Mouse (Mus musculus): Measurements from ENCODE around the gene Dock1.

Gene Dock1

DNA sequence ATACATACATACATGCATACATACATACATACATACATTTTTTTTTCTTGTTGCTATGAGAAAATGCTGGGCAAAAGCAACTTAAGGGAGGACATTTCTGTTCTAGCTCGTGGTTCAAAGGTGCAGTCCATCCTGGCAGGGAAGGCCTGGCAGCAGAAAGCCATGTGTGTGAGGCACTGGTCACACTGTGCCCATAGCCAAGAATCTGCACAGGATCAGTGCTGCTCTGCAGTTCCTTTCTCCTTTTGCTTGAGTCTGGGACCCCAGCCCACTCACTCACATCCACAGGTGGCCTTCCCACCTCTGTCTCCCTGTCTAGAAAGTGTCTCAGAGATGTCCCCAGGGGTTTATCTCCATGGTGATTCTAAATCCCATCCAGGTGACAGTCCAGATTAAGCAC is 331.8 kb downstream of the Dock1 start:
- no peak for DNase-seq

DNA sequence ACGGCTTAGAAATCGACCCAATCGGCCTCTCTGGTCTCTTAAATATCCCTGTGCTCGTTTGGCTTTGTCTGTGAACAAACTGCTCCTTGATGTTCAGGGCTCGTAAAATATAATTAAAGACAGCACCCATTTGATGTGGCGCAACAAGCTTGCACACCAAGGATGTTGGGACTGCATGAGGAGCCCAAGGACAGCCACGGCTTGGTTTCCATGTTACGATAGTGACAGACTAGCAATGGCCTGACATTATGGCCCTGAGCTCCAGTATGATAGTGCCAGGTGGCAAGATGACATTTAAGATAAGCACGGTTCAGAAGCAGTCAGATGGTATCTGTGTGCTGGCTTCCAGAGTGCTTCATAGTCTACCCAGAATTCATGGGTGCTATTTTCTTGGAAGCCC is 332.4 kb downstream of the Dock1 start:
- no peak for DNase-seq

DNA sequence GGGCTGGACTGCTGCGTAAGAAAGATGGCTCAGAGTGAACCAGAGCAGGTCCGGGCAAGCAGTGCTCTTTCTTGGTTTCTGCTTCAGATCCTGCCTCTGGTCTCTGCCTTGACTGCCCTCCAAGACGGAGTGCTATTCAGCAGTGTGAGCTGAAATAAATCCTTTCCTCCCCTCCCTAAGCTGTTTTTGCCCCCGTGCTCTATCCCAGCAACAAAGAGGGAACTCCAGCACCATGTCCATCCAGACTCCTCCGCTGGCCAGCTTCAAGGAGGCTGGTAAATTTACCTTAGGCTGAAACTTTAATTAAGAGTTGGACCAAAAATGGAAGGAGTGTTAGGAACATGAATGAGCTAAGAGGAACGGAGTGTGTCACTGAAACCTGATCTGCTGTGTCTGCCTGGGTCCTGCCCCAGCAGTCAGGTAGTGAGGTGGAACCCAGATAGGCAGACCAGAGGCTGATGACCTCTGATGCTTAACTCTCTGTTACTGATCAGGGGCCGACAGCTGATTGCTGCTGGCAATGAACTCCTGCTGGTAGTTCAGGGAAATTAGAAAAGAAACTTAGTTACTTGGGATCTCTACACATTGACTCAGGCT is 335.6 kb downstream of the Dock1 start:
- DNase-seq: no peak

DNA sequence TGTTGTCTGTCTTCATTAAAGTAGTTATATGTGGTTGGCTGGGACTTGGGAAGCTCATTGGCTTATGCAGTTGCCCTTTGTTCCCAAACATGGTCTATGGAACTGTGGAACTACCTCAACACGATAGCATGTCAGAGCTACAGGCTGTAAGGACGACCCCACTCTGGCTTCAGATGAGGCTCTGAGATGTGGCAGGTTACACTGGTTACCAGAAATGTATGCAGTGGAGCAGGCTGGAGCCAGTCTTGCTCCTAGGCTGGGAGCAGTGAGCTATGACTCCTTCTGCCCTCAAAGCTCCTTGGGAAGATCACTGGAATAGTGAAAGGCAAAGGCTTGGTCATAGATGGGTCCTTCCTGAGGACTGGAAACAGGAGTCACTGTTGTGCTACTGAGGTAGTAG is 337.6 kb downstream of the Dock1 start:
- DNase-seq: no peak

DNA sequence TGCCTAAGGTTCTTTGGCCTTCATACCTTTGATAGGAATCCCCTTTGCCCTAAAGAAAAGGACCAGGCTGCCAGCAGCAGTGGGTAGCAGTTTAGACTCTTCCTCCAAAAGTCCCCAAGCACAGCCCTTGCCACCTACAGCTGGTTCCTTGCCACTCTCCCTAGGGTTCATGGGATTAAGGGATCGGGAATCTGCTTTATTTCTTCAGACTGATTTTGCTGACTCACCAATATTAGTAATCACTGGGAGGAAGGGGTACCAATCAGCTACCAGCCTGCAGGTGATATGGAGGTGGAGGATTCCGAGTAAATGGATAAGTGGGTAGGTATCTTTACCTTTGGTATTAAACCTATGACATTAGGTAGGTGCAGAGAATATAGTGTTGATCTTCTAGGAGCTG is 340.5 kb downstream of the Dock1 start:
- no peak for DNase-seq

DNA sequence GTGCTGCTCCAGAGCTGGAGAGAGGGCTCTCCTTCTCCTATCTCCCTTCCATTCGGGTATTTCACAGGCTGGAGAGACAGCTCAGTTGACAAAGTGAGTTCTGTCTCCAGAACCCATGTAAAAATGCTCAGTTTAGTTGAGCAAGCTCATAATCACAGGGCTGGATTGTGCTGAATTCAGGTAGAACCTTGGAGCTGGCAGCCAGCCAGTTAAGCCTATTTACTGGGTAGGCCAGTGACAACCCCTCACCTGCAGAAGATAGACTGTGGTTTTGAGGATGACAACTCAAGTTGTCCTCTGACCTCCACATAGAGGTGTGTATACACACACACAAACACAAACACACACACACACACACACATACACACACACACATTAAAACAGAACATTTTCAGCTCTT is 347.1 kb downstream of the Dock1 start:
- DNase-seq: no peak

DNA sequence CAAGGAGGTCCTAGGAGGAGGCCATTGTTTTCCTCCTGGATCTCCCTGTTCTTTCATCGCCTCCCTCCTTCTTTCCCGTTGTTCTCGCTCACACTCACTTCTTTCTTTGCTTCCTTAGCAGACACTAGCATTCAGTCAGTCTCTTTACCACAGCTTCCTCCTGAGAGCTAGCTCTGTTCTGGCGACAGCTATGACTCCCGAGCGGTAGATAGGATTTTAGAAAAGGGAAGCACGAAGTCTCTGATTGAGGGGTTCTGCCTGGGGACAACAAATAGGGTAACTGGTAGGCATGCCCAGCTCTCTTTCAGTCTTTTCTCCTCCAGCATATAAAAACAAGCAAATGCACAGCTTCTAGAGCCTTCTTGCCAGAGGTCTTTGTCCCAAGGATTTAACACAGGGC is 350.3 kb downstream of the Dock1 start:
- no peak for DNase-seq

DNA sequence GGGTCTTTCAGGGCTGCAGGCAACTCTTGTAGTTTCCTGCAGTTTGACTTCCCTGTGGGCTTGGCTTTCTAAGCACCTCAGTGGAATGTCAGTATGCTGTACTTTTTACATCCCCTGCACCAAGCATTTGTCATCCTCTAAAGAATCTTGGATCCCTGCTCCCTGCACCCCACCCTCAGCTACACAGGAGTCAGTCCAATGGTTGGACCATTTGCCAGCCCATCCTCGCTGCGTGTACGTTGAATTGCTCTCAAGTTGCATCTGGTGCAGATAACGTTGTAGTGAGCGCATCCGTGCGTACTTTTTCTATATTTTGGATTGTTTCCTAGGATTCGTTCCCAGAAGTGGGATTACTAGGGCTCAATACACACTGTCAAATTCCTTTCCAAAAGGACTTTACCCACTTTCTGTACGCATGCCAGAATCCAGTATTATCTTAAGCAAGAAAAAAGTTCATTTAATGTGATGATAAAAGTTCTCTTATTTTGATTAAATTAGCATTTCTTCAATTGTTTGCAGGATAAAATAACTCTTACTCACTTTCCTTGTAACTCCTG is 351.2 kb downstream of the Dock1 start:
- DNase-seq: no peak

DNA sequence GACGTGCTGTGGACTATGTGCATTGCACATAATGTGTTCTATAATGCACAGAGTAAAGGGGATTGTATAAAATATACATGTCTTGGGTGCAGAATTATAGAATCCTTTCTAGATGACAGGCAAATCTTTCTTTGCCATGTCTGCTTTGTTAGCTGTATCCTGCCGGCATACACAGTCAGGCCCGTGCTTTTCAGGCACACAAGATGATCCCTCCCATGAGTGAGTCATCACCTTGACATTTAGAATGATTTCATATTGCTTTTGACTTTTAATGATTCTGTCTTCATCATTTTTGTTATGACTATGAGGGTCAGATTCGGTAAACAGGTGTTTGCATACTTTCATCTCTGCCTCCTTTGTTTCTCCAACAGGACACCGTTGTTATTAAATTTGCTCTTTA is 354.1 kb downstream of the Dock1 start:
- no peak for DNase-seq

DNA sequence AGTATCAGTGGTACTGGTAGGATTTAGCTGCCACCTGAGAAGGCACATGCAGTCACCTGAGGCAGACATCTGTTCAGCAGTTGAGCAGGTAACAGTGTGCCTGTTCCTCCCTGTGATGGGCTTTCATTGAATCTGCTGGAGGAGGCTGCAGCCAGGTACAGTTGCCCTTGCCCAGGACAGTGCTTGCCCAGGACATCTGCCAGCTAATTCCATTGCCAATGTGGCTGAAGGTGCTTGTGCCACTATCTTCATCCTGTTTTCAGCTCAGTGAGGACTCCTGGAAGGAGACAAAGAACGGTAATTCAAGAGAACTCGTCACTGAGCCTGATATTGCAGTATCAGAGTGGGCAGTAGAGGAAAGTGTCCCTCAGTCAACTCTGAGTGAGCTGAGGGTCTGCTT is 358.3 kb downstream of the Dock1 start:
- no peak for DNase-seq

DNA sequence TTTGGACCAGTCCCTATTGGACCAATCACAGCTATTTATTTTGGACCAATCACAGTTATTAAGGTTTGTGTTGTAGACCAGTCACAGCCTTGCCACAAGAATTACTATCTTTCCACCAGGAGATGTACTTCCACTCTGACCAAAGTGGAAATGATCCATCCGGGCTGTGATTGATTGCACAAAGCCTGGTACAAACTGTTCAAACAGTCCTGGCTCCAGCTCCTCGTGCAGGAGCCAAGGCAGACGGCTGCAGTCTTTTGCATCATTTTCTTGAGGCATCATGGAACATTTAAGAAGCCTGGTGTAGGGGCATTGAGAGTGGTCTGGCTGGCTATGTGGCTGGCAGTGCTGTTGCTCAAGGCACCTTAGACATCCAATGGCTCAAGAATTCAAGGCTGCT is 358.7 kb downstream of the Dock1 start:
- no peak for DNase-seq

DNA sequence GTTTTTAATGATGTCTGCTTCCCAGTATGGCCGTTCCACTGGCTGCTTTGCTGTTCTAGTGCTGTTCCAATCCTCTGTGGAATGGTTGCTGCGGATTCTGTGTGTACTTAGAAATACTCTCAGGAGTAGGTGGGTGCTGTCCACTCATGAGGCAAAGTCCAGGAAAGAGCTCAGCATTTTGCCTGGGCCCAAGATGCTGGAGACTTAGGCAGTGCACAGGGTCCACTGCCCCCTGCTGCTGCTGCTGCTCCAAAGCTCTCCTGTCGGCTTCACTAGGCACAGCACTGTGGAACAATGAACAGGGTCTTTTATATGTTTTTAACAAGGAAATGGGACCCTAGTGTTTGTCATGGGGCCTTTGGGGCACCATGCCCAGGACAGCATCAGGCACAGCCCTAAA is 361.0 kb downstream of the Dock1 start:
- peak; percentile 71 for DNase-seq

DNA sequence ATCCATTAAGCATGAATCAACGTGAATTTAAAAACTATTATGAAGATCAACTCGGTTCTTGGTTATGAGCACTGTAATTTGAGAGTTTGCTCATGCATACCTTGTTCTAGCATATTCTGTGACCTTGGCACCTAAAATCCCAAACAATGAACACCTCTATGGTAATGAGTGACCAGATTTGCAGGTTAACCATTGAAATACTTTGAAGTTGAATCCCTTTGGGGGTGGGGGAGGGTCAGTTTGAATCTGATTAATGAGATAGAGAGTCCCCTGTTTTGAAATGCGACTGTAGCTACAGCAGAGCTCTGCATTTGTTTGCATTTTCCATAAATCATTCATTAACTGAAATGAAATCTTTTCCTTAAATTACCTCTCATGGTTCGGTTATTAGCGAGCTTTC is 364.4 kb downstream of the Dock1 start:
- peak; percentile 80 for DNase-seq

DNA sequence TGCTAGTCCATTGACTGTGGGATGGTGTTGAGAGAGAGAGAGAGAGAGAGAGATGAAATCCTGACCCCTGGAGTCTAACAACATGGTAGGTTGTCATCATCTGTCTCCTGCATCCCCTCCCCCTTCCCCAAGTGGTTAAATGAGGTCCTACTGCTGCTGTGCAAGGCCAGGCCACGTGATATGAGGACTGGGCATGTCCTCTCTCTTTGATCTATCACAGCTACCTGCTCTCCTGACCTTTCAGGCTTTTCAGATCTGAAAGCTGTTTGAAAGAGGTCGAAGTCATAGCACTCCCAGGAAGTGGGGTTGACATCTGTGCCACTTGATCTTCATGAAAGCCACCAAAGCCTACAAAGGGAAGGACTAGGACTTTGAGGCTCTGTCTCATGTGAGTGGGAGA is 365.2 kb downstream of the Dock1 start:
- DNase-seq: no peak

DNA sequence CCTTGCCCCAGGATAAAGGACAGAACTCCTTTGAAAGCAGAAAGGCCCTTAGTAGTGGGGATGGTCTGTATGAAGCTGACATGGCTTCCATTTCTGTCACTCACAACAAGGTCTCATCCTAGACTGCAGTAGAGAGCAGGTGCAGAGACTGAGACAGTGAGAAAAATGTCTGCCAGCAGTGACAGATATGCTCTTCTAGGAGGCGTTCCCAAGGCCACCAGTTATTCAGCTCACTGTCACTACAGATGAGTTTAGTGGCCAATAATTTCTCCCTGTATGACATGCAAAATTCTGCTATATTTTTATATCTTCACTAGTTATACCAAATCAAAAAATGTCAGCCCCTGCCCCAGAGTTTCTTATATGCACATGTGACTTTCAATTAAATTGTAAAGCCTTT is 368.5 kb downstream of the Dock1 start:
- no peak for DNase-seq

DNA sequence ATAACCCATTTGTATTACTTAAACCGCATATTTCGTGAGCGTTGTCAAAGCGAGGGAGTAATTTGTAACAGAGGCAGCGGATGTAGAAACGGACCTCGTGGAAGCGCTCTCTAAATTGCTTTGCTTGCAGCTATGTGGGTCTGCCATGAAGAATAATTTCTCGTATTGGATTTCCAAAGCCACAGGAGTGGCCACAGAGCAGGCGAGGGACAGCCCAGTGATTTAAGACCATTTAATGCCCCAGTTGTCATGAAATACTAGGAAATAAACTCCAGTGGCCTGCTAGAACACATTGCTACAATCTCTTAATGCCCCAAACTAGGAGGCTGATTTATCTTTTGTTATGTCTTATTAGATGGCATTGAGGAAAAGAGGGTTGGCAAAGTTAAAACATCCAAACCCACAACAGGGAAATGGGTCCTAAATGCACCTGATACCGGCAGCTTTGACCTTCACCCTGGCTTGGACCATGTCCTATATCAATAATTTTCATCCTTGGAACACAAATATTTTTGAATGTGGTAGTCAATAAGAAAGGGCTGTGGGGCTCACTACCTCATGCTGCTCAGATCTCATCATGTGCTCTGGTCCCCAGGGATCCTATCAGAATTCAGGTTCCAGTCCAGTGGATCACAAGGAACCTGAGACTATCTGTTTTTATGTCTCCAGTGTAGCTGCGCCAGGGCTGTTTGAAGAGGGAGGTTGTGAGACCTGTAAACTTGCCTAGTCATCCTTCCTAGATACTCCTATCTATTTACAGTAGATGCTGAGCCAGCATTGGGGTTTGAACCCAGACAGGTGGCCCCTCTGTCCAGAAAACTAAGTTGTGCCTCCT is 373.7 kb downstream of the Dock1 start:
- DNase-seq: no peak

DNA sequence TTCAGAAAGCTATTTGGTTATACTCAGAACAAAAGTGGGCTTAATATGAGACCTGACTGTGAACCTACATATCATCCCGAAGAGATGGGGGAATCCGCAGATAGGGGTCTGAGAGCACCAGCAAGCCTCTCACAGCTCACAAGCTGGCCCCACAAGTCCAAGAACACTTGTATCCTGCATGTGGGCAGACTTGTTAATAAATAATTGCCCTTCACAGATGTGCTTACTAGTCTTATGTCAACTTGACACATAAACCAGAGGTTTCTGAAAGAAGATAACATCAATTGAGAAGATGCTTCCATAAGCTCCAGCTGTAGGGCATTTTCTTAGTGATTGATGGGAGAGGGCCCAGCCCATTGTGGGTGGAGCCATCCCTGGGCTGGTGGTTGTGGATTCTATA is 379.0 kb downstream of the Dock1 start:
- DNase-seq: peak; percentile 64

DNA sequence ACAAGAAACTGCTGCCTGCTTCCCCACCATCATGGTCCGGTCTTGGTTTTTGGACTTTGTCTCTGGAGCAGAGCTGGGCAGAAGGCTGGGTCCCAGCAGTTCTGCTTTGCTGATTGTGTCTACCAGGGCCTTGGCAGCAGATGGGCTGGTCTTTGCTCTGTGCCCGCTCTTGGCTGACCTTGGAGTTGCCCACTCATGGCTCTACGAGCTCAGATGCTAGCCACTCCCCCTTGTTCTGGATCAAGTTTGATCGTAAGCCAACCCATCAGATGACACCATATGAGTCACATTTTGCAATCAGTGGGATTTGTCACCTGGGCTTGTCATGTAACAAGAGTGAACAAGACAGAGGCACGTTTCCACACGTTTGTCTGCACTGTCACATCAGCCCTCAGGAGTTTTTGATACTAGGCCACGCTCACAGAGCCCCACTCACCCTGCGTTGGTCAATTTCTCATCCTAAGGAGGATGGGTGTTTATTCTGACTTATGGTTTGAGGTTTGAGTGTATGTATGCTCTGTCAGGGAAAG is 382.8 kb downstream of the Dock1 start:
- peak; percentile 86 for DNase-seq

DNA sequence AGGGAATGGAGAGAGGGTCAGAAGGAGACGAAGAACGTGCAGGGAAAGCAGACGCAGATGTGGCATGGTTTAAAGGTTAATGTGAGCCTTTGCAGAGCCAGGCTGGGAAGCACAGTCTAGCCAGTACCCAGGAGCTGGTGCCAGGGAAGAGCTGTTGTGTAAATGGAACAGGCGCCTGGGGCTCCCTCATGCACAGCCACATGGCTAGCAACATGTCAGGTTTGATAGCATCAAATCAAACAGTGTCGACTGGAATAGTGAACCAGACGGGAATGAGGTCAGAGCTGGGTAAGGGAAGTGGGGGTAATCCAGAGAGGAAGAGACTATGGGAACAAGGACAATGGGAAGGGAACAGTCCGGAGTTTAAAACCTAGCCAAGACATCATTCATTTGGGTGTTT is 384.2 kb downstream of the Dock1 start:
- peak; percentile 76 for DNase-seq

DNA sequence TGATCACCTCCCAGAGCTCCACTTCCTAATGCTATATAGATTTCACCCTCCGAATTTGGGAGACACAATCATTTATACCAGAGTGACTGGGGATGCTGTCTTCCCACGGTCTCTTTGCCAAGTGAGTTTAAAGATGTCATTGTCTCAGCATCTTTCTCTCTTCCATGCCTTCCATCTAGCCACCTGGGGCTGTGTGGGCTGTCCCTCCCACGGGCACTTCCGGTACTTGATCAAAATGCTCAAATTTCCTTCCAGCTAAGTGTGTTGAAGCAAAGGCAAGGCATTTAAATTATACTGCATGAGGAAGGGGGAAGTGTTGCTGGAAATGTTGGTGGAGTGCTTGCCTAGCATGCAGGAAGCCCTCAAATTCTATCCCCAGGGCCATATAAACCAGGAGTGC is 388.6 kb downstream of the Dock1 start:
- DNase-seq: no peak

DNA sequence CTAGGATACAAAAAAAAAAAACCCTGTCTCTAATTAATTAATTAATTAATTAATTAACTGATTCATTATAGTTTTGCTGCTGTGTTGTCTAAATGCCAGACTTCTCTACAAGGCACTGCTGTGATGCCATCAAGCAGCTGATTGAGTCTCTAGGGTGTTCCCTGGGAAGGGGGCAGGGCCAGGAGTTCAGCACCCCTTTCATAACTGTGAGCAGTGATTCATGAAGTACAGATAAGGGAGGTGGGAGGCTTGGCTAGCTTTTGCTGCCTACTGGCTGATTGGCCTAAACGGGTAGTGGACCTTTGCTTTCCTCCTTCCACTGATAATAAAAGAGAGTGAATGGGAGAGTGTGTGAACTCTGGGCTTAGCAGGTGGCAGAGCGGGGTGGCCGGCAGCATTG is 389.1 kb downstream of the Dock1 start:
- DNase-seq: no peak

DNA sequence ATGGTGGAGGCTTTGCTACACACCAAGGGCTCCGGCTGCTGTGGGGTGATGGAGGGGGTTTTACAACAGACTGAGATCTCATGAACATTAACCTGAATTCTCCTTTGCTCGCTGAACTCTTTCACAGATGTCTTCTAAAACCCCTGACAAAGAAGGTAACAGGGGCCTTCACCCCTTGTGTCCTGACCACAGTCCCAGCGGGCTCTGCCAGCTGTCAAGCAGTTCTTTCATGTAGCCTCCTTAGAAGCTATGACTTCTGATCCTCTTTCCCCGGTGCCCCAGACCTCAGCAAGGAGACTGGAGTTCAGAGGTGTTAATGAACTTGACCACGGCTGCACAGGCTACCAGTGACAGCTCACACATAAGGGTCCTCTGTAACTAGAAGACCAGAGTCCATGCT is 393.4 kb downstream of the Dock1 start:
- no peak for DNase-seq

DNA sequence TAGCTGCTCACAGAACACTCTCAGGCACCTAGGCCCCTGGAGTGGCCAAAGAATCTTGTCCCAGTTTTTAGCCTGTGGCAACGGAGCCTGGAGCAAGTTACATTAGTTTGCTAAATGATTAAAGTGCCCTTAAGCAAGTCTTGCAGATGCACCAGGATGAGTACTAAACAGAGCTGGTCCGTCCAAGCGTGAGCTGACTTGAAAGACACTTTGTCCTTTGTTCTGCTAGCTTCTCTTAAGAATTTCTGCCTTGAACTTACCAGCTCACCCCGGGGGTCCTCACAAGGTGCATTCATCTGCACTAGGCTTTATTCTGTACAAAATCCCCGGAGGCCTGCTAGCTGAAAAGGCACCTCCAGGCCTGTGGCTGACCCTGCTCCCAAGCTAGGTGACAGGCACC is 394.8 kb downstream of the Dock1 start:
- no peak for DNase-seq

DNA sequence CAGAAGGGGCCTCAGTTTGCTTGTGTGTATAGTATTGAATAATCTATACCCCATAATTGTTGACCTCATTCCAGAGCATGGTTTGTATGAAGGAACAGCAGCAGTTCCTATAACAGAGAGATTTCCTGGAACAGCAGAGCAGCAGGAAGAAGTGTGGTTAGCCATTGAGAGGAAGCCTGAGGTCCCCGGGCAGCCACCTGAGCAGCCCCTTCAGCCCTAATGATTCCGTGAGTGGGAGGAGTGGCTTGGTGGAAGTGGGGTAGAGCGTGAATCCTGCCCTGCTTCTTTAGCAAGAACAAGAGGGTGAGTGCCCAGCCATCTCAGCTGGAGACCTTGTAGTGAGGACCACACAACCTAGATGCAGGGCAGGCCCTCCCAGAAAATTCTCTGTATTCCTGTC is 398.4 kb downstream of the Dock1 start:
- DNase-seq: no peak

All from kidney, adult 9 months (tissue).